Mouse (Mus musculus) ES-Bruce4 (cell line): ENCODE measurements at regions not wholly inside any gene's neighbourhood (a gene's known extent, or its start where the extent isn't known, plus 50 kb on each side); places are given as distances from the start of the nearest gene placed in this dataset.

Source experiments
- CTCF ChIP-seq: IDR thresholded peaks from one replicate; pipeline ENCODE4 v1.8.1; 2011; ENCODE audit warnings: low read depth, low read length
- EP300 ChIP-seq: IDR thresholded peaks from 2 replicates; pipeline ENCODE4 v1.6.1; 2011; ENCODE audit warnings: low read depth, low read length; ENCODE audit not compliant: insufficient read depth
- POLR2A ChIP-seq: IDR thresholded peaks from one replicate; pipeline ENCODE4 v1.8.1; 2011; ENCODE audit warnings: low read length; ENCODE audit not compliant: insufficient read depth

GRCm38 (mm10) chr3:133754006-133754910 is 209.3 kb upstream of the Tet2 start:
- no peak for TF ChIP-seq CTCF
- no peak for TF ChIP-seq POLR2A
- TF ChIP-seq EP300: no peak
